In genomic region chr9:119258785-119259184, GRCm38 (mm10) we compare ENCODE assay signal across 37 mouse cellular contexts. TPM values are rescaled to one million over a fixed set of nuclear protein-coding genes. Genes with fewer than 3 reads are reported as not detected.
"Had no signal": no experiment of that assay in that cellular context is flagged by ENCODE, and none has a peak within 500 bp of the region (broad histone marks: within the 10 kb centered on the region; RNA-seq: fewer than 3 reads in every experiment).

No protein-coding gene starts in this region.

- H3K27me3 ChIP-seq: embryonic facial prominence, embryonic 12.5 days; embryonic facial prominence, embryonic 13.5 days; embryonic facial prominence, embryonic 15.5 days; forebrain, embryonic 12.5 days; forebrain, embryonic 13.5 days; forebrain, embryonic 15.5 days had no signal

- H3K4me2 ChIP-seq: embryonic facial prominence, embryonic 12.5 days; embryonic facial prominence, embryonic 13.5 days; embryonic facial prominence, embryonic 15.5 days; forebrain, embryonic 12.5 days; forebrain, embryonic 13.5 days; forebrain, embryonic 15.5 days had no signal

- H3K4me3 ChIP-seq: embryonic facial prominence, embryonic 10.5 days; embryonic facial prominence, embryonic 12.5 days; embryonic facial prominence, embryonic 13.5 days; embryonic facial prominence, embryonic 15.5 days; erythroblast, embryonic 14.5 days; forebrain, embryonic 10.5 days; forebrain, embryonic 12.5 days; forebrain, embryonic 13.5 days; forebrain, embryonic 15.5 days; heart, adult 2 months had no signal

- H3K9me3 ChIP-seq: embryonic facial prominence, embryonic 10.5 days; embryonic facial prominence, embryonic 12.5 days; embryonic facial prominence, embryonic 13.5 days; embryonic facial prominence, embryonic 15.5 days; forebrain, embryonic 10.5 days; forebrain, embryonic 12.5 days; forebrain, embryonic 13.5 days; forebrain, embryonic 15.5 days had no signal

- H3K4me1 ChIP-seq: embryonic facial prominence, embryonic 10.5 days; embryonic facial prominence, embryonic 12.5 days; embryonic facial prominence, embryonic 13.5 days; embryonic facial prominence, embryonic 15.5 days; forebrain, embryonic 10.5 days; forebrain, embryonic 12.5 days; forebrain, embryonic 13.5 days; forebrain, embryonic 15.5 days had no signal

- H3K27ac ChIP-seq: embryonic facial prominence, embryonic 10.5 days; embryonic facial prominence, embryonic 12.5 days; embryonic facial prominence, embryonic 13.5 days; embryonic facial prominence, embryonic 15.5 days; forebrain, embryonic 10.5 days; forebrain, embryonic 12.5 days; forebrain, embryonic 13.5 days; forebrain, embryonic 15.5 days; gastrocnemius, adult 2 months; heart, adult 2 months had no signal

- DNase-seq: cerebellum, adult 9-10 months; cerebellum, adult 9-11 months; cerebellum, postnatal 10 days; cerebellum, postnatal 14 days; cerebellum, postnatal 25 days; cerebellum, postnatal 36 days; embryo, embryonic 11 days; forebrain, postnatal 0 days; gastrocnemius, adult 2 months; gastrocnemius, postnatal 10 days; gastrocnemius, postnatal 14 days; gastrocnemius, postnatal 25 days; gastrocnemius, postnatal 36 days; heart, adult 18-20 months; heart, adult 2 months had no signal

- H3K9ac ChIP-seq: embryonic facial prominence, embryonic 12.5 days; embryonic facial prominence, embryonic 13.5 days; embryonic facial prominence, embryonic 15.5 days; forebrain, embryonic 12.5 days; forebrain, embryonic 13.5 days; forebrain, embryonic 15.5 days; forebrain, postnatal 0 days had no signal

RNA-seq across cellular contexts. Expression of gene Slc22a13, which starts 49.9 kb away (rescaled TPM):
- total RNA-seq: common myeloid progenitor, adult 5-6 weeks; forebrain, postnatal 0 days; gastrocnemius, adult 18-20 months; gastrocnemius, adult 2 months; gastrocnemius, adult 8-10 months; gastrocnemius, postnatal 10 days; gastrocnemius, postnatal 14 days; gastrocnemius, postnatal 25 days; gastrocnemius, postnatal 4 days; granulocyte monocyte progenitor cell, adult 5-6 weeks; heart, adult 18-20 months; heart, adult 2 months; heart, adult 8-10 months had no signal
- polyA plus RNA-seq: cortical plate, adult 2 months; embryonic facial prominence, embryonic 10.5 days; embryonic facial prominence, embryonic 11.5 days; embryonic facial prominence, embryonic 12.5 days; embryonic facial prominence, embryonic 13.5 days; embryonic facial prominence, embryonic 14.5 days; embryonic facial prominence, embryonic 15.5 days; erythroblast, embryonic 14.5 days; forebrain, embryonic 10.5 days; forebrain, embryonic 11.5 days; forebrain, embryonic 12.5 days; forebrain, embryonic 13.5 days; forebrain, embryonic 14.5 days; forebrain, postnatal 0 days; frontal cortex, adult 2 months; gonadal fat pad, adult 2 months had no signal
